Mouse (Mus musculus) bone marrow, adult 2 months (tissue): Measurements from ENCODE around the gene Rsph14. TPM values are rescaled to one million over a fixed set of nuclear protein-coding genes. Genes with fewer than 3 reads are reported as not detected.

ENCODE experiments used
- H3K27ac ChIP-seq: fragments of 200-500 bp; 2 replicates; pipeline ENCODE4 v1.5.1; 2012; ENCODE audit warnings: low read depth, mild to moderate bottlenecking, control low read depth, inconsistent platforms, low read length; ENCODE audit not compliant: control insufficient read depth, poor library complexity, insufficient read depth
- H3K4me1 ChIP-seq: fragments of 200-500 bp; 2 replicates; pipeline ENCODE4 v1.6.1; 2011; ENCODE audit warnings: low read length; ENCODE audit not compliant: control insufficient read depth, insufficient read depth
- H3K4me3 ChIP-seq: fragments of 200-500 bp; replicated peaks from 2 replicates; pipeline ENCODE3; 2011; ENCODE audit warnings: mild to moderate bottlenecking, low read depth, low read length, control low read depth; ENCODE audit not compliant: control insufficient read depth
- CTCF ChIP-seq: fragments of 200-500 bp; IDR thresholded peaks from 2 replicates; pipeline ENCODE4 v1.5.1; 2011; ENCODE audit warnings: low read length, control low read depth; ENCODE audit not compliant: control insufficient read depth, insufficient read depth
- POLR2A ChIP-seq: fragments of 200-500 bp; IDR thresholded peaks from 2 replicates; pipeline ENCODE4 v1.6.1; 2011; ENCODE audit warnings: low read depth, mild to moderate bottlenecking, control low read depth, low read length, borderline replicate concordance; ENCODE audit not compliant: control insufficient read depth
- WGBS: fragments of 180-500 bp; shearing (Covaris S2); methylation state at CpG from one replicate; pipeline ENCODE4 v1.1.7; 2018; 5-methylcytosine and 5-hydroxymethylcytosine counted together
- polyA plus RNA-seq: library from polyadenylated mRNA; stranded (reverse); fragments of >200 nt; gene quantifications from 2 replicates; pipeline ENCODE4 v1.2.4, GENCODE M21; 2011; ENCODE audit warnings: low replicate concordance; ENCODE audit not compliant: missing spikeins, insufficient read depth, insufficient read length

Gene Rsph14
- polyA plus RNA-seq, 1 experiment, result not detected

- 58% methylated on average over 12 of the region's 12 CpGs for WGBS
- Histone ChIP-seq H3K4me3 (peak overlapping the region; percentile 37), H3K27ac (peak overlapping the region; percentile 37; the same call in 1 of the 2 replicates), H3K4me1 (peaks cover 1% of the 10 kb centered on the region; the same call in 1 of the 2 replicates)
- TF ChIP-seq CTCF, result no peak
- TF ChIP-seq POLR2A, result no peak
Measured at GRCm38 (mm10) chr10:75063301-75063965, 31.0 kb upstream of the Rsph14 start.

- Histone ChIP-seq H3K4me3 (peak overlapping the region; percentile 49), H3K4me1 (peaks cover 1% of the 10 kb centered on the region; the same call in 1 of the 2 replicates), H3K27ac (no peak overlapping the region)
- WGBS, result 20% methylated on average over 6 of the region's 6 CpGs
- TF ChIP-seq CTCF, result no peak
- no peak for TF ChIP-seq POLR2A
Measured at GRCm38 (mm10) chr10:75062621-75063020, 30.2 kb upstream of the Rsph14 start.

- H3K4me1 ChIP-seq, result peaks cover 1% of the 10 kb centered on the region; the same call in 1 of the 2 replicates
- no peak overlapping the region for H3K27ac ChIP-seq
- peak overlapping the region; percentile 68 for H3K4me3 ChIP-seq
- 6% methylated on average over 6 of the region's 6 CpGs for WGBS
- TF ChIP-seq CTCF, result no peak
- no peak for TF ChIP-seq POLR2A
Measured at GRCm38 (mm10) chr10:75062189-75062561, 29.8 kb upstream of the Rsph14 start.

GRCm38 (mm10) chr10:75061341-75062188, 29.2 kb upstream of the Rsph14 start:
- peak overlapping the region; percentile 85 for H3K27ac ChIP-seq
- H3K4me3 ChIP-seq, result peak overlapping the region; percentile 68
- H3K4me1 ChIP-seq, result peaks cover 1% of the 10 kb centered on the region; the same call in 1 of the 2 replicates
- TF ChIP-seq POLR2A, result peak; percentile 23; the same call in 1 of the 2 replicates
- TF ChIP-seq CTCF, result no peak
- 2% methylated on average over 71 of the region's 71 CpGs for WGBS

GRCm38 (mm10) chr10:75060843-75061235, 28.5 kb upstream of the Rsph14 start:
- Histone ChIP-seq H3K27ac (peak overlapping the region; percentile 85), H3K4me1 (peaks cover 5% of the 10 kb centered on the region; the same call in 1 of the 2 replicates), H3K4me3 (peak overlapping the region; percentile 68)
- TF ChIP-seq CTCF (no peak), POLR2A (no peak)
- 0% methylated on average over 42 of the region's 48 CpGs for WGBS

- Histone ChIP-seq H3K4me1 (peaks cover 5% of the 10 kb centered on the region; the same call in 1 of the 2 replicates), H3K4me3 (peak within 1 kb of the TSS; percentile 68), H3K27ac (peak within 1 kb of the TSS; percentile 89)
- TF ChIP-seq POLR2A (peak; percentile 43; the same call in 1 of the 2 replicates), CTCF (peak; percentile 15; the same call in 1 of the 2 replicates)
- WGBS, result 1% methylated on average over 62 of the region's 73 CpGs
Measured at GRCm38 (mm10) chr10:75060217-75060842, 27.9 kb upstream of the Rsph14 start, which contains the start of gene Bcr. Gene Bcr, plus strand, starts transcription at chr10:75060592.

GRCm38 (mm10) chr10:75059396-75059795, 27.0 kb upstream of the Rsph14 start:
- TF ChIP-seq POLR2A (no peak), CTCF (peak; percentile 86)
- H3K4me1 ChIP-seq, result peaks cover 5% of the 10 kb centered on the region; the same call in 1 of the 2 replicates
- H3K27ac ChIP-seq, result peak overlapping the region; percentile 89; the same call in 1 of the 2 replicates
- WGBS, result under 1% methylated on average over 11 of the region's 11 CpGs
- no peak overlapping the region for H3K4me3 ChIP-seq

- peaks cover 5% of the 10 kb centered on the region; the same call in 1 of the 2 replicates for H3K4me1 ChIP-seq
- no peak overlapping the region for H3K27ac ChIP-seq
- no peak for TF ChIP-seq CTCF
- no peak for TF ChIP-seq POLR2A
- 58% methylated on average over 9 of the region's 9 CpGs for whole genome bisulfite sequencing
- H3K4me3 ChIP-seq, result no peak overlapping the region
Measured at GRCm38 (mm10) chr10:75058761-75059395, 26.5 kb upstream of the Rsph14 start.
